Mouse (Mus musculus) cortical plate, adult 2 months (tissue): ENCODE results near the gene Arhgef3.

Experiments used
- CTCF ChIP-seq: fragments of 200-500 bp; IDR thresholded peaks from 2 replicates; pipeline ENCODE4 v1.5.1; 2011; ENCODE audit warnings: mild to moderate bottlenecking, control low read depth, low read length; ENCODE audit not compliant: insufficient read depth; ENCODE audit errors: extremely low read depth
- POLR2A ChIP-seq: fragments of 200-500 bp; IDR thresholded peaks from 2 replicates; pipeline ENCODE4 v1.6.1; 2011; ENCODE audit warnings: mild to moderate bottlenecking, low read length, control low read depth; ENCODE audit not compliant: insufficient read depth; ENCODE audit errors: extremely low read depth

GRCm38 (mm10) chr14:27214232-27214631, 99.5 kb downstream of the Arhgef3 start:
- TF ChIP-seq CTCF (no peak), POLR2A (no peak)
